Mouse (Mus musculus): ENCODE results near the gene Reep6. TPM values are rescaled to one million over a fixed set of nuclear protein-coding genes. Genes with fewer than 3 reads are reported as not detected.

The Reep6 gene
- polyA plus RNA-seq, 1 experiment, result 4.6 TPM

- TF ChIP-seq CTCF (IDR thresholded peaks at IDR 0.05; ENCODE audit: borderline replicate concordance, extremely low read depth, insufficient read depth, insufficient read length) (no peak), POLR2A (IDR thresholded peaks at IDR 0.05; ENCODE audit: borderline replicate concordance, extremely low read depth, insufficient read depth, insufficient read length, poor library complexity, severe bottlenecking) (no peak)
- DNase-seq (ENCODE audit: low read depth), result no peak
These were observed 35.4 kb upstream of the Reep6 start for GRCm38 (mm10) chr10:80294311-80294710.

- TF ChIP-seq POLR2A (IDR thresholded peaks at IDR 0.05; ENCODE audit: borderline replicate concordance, extremely low read depth, insufficient read depth, insufficient read length, poor library complexity, severe bottlenecking), result no peak
- no peak for TF ChIP-seq CTCF (IDR thresholded peaks at IDR 0.05; ENCODE audit: borderline replicate concordance, extremely low read depth, insufficient read depth, insufficient read length)
- DNase-seq (ENCODE audit: low read depth), result no peak
These were observed 34.9 kb upstream of the Reep6 start for GRCm38 (mm10) chr10:80294788-80295303.

- TF ChIP-seq POLR2A (IDR thresholded peaks at IDR 0.05; ENCODE audit: borderline replicate concordance, extremely low read depth, insufficient read depth, insufficient read length, poor library complexity, severe bottlenecking) (no peak), CTCF (IDR thresholded peaks at IDR 0.05; ENCODE audit: borderline replicate concordance, extremely low read depth, insufficient read depth, insufficient read length) (peak; percentile 60)
These were observed 33.9 kb upstream of the Reep6 start, which contains the start of gene Apc2 for GRCm38 (mm10) chr10:80295618-80296425. Gene Apc2, plus strand, starts transcription at chr10:80295977.

DNA sequence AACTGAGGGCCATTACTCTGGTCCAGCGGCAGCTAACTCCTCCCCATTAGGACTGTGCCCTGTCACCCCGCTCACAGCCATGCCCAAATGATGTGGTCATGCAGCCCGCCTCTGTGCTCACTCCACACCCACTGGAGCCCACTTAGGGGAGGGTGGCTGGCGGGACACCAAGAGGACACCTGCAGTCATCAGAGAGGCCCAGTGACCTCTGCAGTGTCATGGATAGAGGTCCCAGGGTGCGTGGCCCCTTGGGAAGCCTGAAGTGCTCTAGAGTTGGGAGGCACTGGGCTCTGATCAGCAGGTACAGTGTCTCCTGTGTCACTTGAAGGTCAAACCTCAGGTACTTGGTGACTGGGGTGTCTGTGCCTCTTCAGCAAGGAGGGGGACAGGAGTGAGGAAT is 32.9 kb upstream of the Reep6 start:
- no peak for TF ChIP-seq POLR2A (IDR thresholded peaks at IDR 0.05; ENCODE audit: borderline replicate concordance, extremely low read depth, insufficient read depth, insufficient read length, poor library complexity, severe bottlenecking)
- TF ChIP-seq CTCF (IDR thresholded peaks at IDR 0.05; ENCODE audit: borderline replicate concordance, extremely low read depth, insufficient read depth, insufficient read length), result no peak
- DNase-seq (ENCODE audit: low read depth), result no peak

More at GRCm38 (mm10) chr10:80295618-80296425, 33.9 kb upstream of the Reep6 start, which contains the start of gene Apc2:
- DNase-seq (ENCODE audit: low read depth), result peak; percentile 97

DNA sequence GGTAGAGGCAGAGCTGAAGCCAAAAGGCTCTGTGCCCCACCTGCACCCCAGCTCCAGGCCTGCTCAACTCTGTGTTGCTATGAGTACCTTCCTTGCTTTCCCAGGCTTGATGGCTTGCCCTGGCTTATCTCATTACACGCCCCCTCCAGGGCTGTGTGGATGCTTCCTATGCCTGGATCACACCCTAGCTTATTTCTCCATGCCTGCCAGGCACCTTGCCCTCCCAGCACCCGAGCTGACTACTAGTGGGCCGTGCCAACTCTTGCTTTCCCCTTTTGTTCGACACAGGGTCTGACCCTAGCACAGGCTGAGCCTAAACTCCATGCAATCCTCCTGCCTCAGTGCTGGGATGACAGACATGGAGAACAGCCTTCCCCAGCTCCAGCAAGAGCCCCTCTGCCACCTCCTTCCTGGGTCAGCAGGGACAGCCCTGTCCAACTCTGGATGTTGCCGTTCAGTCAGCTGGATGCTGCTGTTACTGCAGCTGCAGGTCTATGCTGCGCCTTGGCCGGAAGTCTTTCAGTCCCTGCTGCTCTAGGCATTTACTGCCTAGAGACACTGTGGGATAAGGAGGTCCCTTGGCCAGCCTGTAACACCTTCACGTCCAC is 32.1 kb upstream of the Reep6 start:
- TF ChIP-seq CTCF (IDR thresholded peaks at IDR 0.05; ENCODE audit: borderline replicate concordance, extremely low read depth, insufficient read depth, insufficient read length) (no peak), POLR2A (IDR thresholded peaks at IDR 0.05; ENCODE audit: borderline replicate concordance, extremely low read depth, insufficient read depth, insufficient read length, poor library complexity, severe bottlenecking) (no peak)
- DNase-seq (ENCODE audit: low read depth), result no peak

DNA sequence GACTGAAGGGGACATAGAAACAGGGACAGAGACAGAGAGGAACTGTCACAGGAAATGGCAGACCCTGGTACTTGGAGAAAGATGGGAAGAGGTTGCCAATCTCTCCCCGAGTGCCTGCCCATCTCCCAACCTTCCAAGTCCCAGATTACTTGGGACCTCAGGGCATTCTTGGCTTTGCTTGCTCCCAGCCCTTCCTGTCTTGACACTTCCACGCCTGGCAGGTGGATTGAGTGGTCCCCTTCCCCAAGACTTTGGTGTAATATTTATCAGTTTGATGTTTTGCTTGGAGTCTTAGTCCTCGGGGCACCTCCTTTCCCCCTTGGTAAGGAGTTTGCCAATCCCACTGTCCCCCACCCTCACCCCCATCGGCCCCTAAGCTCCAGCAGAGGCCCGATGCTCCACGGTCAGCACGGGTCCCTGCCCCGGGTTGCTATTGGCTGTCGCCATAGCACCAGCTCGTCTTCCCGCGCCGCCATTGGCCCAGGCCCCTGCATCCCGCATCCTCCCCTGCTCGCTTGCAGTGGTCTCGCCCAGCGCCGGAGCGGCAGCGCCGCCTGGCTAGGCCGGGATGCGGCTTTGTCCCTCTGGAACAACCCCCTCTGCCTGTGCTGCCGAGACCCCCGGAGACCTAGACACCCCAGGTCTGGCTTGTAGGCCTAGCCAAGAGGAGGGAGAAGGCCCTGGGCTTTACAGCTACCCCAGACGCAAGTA is 31.0 kb upstream of the Reep6 start:
- DNase-seq (ENCODE audit: low read depth), result peak; percentile 98
- TF ChIP-seq POLR2A (IDR thresholded peaks at IDR 0.05; ENCODE audit: borderline replicate concordance, extremely low read depth, insufficient read depth, insufficient read length, poor library complexity, severe bottlenecking) (peak; percentile 96), CTCF (IDR thresholded peaks at IDR 0.05; ENCODE audit: borderline replicate concordance, extremely low read depth, insufficient read depth, insufficient read length) (no peak)

DNA sequence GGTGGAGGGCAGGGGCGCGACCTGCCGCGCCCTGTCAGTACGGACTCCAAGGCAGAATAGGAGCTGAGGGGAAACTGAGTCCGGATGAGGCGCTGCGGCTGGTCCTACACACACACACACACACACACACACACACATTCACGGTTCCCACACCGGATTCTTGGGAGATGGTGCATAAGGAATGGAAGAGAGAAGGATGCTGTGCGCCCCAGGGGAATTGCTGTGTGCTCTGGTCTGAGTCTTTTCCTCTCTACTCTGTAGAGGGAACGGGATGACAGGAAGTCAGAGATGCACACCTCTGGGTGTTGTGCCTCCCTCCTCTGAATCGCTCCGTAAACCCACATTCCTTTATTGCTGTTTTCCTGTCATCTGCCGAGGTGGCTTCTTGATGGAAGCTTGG is 30.5 kb upstream of the Reep6 start:
- peak; percentile 70 for DNase-seq (ENCODE audit: low read depth)
- no peak for TF ChIP-seq POLR2A (IDR thresholded peaks at IDR 0.05; ENCODE audit: borderline replicate concordance, extremely low read depth, insufficient read depth, insufficient read length, poor library complexity, severe bottlenecking)
- no peak for TF ChIP-seq CTCF (IDR thresholded peaks at IDR 0.05; ENCODE audit: borderline replicate concordance, extremely low read depth, insufficient read depth, insufficient read length)

DNA sequence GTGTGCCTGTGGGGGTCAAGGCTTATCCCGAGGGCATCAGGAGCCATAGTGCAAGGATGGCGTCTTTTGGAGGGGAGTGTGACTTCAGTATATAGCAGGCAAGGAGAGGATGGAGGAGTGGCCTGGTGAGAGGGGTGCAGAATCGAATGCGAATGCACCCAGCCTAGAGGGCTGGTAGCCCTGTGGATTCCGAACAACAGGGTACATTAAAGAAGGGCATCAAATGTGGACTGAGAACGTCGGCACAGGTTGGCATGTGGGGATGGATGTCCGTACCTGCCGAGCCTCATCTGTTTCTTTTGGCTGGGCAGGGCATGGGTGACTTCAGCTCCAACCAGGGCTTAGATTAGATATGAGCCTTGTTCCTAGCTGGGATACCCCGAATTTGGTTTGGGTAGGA is 29.9 kb upstream of the Reep6 start:
- TF ChIP-seq CTCF (IDR thresholded peaks at IDR 0.05; ENCODE audit: borderline replicate concordance, extremely low read depth, insufficient read depth, insufficient read length), result no peak
- no peak for TF ChIP-seq POLR2A (IDR thresholded peaks at IDR 0.05; ENCODE audit: borderline replicate concordance, extremely low read depth, insufficient read depth, insufficient read length, poor library complexity, severe bottlenecking)
- no peak for DNase-seq (ENCODE audit: low read depth)

DNA sequence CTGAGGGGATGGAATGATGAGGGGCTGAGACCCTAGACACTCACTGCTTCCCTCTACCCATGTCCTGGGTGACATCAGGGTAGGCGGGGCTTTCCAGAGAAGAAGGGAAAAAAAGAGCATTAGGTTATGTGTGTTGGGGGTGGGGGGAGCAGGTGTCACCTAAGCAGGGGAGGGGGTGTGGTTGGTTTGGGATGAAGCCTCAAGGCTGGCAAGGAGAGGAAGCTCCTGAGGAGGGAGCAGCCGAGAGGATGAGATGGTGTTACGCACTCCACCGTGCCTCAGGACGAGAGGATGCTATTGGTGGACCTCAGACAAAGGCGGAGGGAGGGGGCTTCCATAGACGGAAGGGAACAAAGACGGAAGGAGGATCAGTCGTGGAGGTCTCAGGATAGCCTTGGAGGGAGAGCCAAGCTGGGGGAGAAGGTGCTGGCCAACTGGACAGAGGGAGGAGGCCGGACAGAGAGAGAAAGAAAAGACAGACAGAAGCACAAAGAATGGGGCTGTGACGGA is 29.0 kb upstream of the Reep6 start:
- DNase-seq (ENCODE audit: low read depth), result peak; percentile 97
- TF ChIP-seq CTCF (IDR thresholded peaks at IDR 0.05; ENCODE audit: borderline replicate concordance, extremely low read depth, insufficient read depth, insufficient read length), result no peak
- TF ChIP-seq POLR2A (IDR thresholded peaks at IDR 0.05; ENCODE audit: borderline replicate concordance, extremely low read depth, insufficient read depth, insufficient read length, poor library complexity, severe bottlenecking), result peak; percentile 27; the same call in 1 of the 2 replicates

DNA sequence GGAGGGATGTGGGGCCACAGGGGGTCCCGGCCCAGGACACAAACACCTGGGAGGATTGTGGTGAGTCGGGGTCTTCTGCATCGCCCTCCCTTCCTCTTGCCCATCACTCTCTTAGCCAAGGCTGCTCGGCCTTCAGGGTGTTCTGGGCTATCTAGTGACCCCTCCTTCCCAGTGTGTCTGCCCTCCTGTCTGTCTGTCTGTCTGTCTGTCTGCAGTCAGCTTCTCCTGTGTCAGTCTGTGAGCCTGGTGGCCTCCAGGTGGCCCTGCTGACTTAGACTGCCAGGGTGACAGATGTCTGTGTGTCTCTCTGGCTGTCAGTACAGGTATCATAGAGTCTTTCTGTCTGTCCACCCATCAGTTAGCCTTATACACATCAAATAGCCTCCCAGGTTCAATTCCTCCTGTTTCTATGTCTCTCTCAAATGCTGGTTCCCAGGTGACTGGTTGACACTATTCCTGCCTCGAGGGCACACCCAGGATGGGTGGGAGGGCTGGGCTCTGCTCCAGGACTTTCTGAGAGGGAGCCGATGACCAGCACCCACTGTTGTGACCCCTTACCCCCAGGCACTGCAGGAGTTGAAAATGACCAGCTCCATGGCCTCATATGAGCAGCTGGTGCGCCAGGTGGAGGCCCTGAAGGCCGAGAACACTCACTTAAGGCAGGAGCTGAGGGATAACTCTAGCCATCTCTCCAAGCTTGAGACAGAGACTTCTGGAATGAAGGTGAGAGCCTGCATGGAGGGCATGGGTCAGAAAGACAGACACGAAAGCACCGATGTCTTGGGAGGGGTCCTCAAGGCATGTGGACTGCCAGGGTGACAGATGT is 28.3 kb upstream of the Reep6 start:
- TF ChIP-seq POLR2A (IDR thresholded peaks at IDR 0.05; ENCODE audit: borderline replicate concordance, extremely low read depth, insufficient read depth, insufficient read length, poor library complexity, severe bottlenecking) (no peak), CTCF (IDR thresholded peaks at IDR 0.05; ENCODE audit: borderline replicate concordance, extremely low read depth, insufficient read depth, insufficient read length) (no peak)
- DNase-seq (ENCODE audit: low read depth), result no peak
